Mouse (Mus musculus): ENCODE measurements around the gene Spryd3.

- TF ChIP-seq POLR2A (IDR thresholded peaks at IDR 0.05; ENCODE audit: control insufficient read depth, low read depth, low read length) (no peak), CTCF (IDR thresholded peaks at IDR 0.05; ENCODE audit: control insufficient read depth, insufficient read depth, insufficient replicate concordance, low read depth, low read length) (no peak)
These were observed 24.6 kb downstream of the Spryd3 start for GRCm38 (mm10) chr15:102111495-102111829.
